Mouse (Mus musculus) B cell, adult 2 months (primary cell): ENCODE measurements around the gene Lgals1.

Experiments
- DNase-seq, 2 experiments: peaks; one replicate each; pipeline ENCODE4 v3.0.0; 2022

Gene Lgals1

DNA sequence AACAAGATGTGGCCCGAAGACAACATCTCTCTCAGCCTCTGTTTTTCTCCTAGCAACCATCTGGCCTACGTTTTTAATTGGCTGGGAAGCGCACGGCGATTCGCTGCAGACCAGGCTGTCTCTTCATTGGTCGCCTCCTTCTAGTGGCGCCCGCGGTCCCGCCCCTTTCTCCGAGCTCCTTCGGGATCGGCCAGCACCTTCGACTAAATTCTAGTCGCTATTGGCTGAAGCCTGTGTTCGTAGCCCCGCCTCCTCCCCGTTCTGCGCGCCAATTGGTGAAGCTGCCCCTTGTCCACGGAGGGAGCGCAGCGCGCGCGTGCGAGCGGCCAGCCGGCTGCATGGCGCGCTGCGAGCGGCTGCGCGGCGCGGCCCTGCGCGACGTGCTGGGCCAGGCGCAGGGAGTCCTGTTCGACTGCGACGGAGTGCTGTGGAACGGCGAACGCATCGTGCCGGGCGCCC lies 12.9 kb upstream of the Lgals1 start, which contains the start of gene Pdxp:
TSS of gene Pdxp (plus strand) at position 288 of the 459 bp plus-strand sequence.
- DNase-seq, result peak; percentile 94 to 96

DNA sequence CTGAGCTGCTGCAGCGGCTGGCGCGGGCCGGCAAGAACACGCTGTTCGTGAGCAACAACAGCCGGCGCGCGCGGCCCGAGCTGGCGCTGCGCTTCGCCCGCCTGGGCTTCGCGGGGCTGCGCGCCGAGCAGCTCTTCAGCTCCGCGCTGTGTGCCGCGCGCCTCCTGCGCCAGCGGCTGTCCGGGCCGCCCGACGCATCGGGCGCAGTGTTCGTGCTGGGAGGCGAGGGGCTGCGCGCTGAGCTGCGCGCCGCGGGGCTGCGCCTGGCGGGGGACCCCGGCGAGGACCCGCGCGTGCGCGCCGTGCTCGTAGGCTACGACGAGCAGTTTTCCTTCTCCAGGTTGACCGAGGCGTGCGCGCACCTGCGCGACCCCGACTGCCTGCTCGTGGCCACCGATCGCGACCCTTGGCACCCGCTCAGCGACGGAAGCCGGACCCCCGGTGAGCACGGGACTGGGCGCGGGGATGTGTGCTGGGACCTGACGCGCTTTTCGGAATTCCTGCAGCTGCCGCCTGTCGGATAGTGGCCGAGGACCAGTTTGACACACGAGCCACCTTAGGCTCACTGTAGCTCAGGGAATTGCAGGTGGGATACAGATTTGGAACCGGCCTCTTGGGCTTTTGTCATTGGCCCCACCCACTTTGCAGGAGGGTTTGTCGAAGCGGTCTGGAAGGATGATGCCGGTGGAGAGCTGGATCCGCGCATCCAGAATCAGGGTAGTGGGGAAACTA lies 12.3 kb upstream of the Lgals1 start:
- DNase-seq, result no peak

DNA sequence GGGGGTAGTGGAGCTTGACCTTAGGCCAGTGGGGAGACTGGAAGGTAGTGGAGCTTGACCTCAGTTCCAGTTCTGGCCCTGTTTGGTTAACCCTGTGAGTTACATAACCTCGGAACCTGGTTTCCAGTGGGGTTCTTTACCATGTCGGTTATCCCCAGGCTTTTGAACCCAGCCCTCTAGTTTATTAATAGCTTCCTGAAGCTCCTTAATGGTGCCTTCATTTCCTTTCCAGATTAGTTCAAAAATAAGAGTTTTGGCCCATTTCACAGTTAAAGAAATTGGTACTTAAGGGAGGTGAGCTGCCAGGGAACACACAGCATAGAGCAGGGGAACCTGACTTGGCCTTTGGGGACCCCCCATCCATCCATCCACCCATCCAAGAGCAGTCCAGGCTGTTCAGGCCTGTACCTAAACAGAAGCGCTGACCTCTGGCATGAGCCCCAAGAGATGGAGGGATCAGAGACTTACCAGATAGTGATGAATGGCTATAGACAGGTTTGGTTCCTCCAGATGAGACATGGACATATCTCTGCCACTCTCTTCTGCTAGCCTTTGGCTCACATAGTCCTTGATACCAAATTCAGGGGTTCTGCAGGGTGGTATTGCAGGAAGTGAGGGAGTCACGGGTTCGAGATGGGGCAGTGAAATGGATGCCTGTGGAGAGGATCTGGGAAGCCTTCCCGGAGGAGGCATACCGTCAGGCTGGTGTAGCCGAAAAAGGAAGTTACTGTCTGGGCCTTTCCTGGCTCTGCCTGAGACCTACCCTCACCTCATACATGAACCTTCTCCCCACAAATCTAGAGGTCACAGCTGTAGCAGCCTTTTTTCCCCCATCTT lies 11.5 kb upstream of the Lgals1 start:
- no peak for DNase-seq

DNA sequence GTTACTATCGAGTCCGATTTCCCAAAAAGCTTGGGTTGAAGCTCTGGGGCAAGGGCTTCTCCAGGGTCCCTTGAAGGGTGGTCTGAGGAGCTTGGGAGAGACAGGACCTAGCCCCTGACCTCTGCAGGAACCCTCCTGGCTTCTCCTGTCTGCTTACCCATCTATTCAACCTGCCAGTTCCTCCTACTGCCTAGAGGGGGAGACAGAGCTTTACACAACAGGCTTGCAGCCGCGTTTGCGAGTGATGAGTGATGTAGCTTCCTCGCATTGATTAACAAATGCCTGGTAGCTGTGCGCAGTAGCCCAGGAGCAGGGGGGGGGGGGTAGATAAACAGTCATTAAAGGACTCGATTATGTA lies 10.9 kb upstream of the Lgals1 start:
- DNase-seq, result peak; percentile 76 to 78

GRCm38 (mm10) chr15:78916052-78916826 lies 10.3 kb upstream of the Lgals1 start:
- DNase-seq, result no peak

GRCm38 (mm10) chr15:78918126-78918525 lies 8.4 kb upstream of the Lgals1 start:
- no peak for DNase-seq

GRCm38 (mm10) chr15:78919914-78920313 lies 6.6 kb upstream of the Lgals1 start:
- no peak for DNase-seq

GRCm38 (mm10) chr15:78922700-78923099 lies 3.8 kb upstream of the Lgals1 start:
- no peak for DNase-seq

GRCm38 (mm10) chr15:78923585-78923984 lies 2.9 kb upstream of the Lgals1 start:
- DNase-seq, result peak in 1 of 2 experiments; percentile 46

GRCm38 (mm10) chr15:78925129-78925528 lies 1.4 kb upstream of the Lgals1 start:
- DNase-seq, result no peak

- DNase-seq, result no peak
Measured at GRCm38 (mm10) chr15:78927021-78927787, 679 bp downstream of the Lgals1 start.

DNA sequence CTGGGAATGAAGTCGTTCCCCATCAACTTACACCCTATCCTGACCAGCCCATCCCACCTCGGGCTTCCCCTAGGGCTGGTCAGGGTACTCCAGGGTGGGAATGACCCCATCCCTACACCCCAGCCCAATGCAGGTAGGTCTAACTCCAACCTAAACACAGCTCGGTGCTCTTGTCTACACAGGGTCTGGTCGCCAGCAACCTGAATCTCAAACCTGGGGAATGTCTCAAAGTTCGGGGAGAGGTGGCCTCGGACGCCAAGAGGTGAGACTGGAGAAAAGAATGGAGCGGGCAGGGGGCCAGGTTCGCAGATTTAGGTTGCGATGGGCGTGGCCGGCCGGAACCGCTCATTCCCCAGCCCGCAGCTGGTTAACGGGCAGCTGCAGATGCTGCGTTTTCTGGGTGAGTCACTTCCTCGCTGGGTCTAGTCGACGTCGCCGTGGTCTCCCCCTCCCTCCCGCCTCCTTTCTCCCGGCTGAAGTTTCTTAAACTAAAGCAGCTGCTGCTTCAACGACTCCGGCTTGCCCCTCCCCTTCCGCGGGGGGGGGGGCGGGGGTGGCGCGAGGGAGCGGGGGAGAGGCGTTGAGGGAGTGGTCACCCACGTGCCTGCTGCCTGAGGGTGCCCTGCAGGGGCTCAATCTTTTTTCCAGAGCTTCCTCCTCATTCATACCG lies 1.4 kb downstream of the Lgals1 start:
- peak; percentile 81 to 86 for DNase-seq

DNA sequence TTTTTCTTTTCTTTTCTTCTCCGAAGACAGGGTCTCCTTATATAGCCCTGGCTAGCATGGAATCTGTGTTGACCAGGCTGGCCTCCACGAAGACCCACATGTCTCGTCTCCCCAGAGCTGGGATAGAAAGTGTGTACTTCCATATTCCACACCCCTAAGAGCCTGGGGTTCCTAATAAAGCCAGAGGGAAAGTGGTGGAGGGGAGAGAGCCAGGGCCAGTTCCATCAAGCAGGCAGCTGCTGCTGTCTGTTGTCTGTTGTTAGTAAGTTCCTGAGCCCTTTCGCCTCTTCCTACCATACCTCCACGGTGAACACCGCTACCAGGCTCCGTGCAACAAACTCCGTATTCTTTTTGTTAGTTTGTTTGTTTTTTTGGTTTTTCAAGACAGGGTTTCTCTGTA lies 2.0 kb downstream of the Lgals1 start:
- DNase-seq, result no peak

GRCm38 (mm10) chr15:78930192-78930706 lies 3.7 kb downstream of the Lgals1 start:
- DNase-seq, result no peak

DNA sequence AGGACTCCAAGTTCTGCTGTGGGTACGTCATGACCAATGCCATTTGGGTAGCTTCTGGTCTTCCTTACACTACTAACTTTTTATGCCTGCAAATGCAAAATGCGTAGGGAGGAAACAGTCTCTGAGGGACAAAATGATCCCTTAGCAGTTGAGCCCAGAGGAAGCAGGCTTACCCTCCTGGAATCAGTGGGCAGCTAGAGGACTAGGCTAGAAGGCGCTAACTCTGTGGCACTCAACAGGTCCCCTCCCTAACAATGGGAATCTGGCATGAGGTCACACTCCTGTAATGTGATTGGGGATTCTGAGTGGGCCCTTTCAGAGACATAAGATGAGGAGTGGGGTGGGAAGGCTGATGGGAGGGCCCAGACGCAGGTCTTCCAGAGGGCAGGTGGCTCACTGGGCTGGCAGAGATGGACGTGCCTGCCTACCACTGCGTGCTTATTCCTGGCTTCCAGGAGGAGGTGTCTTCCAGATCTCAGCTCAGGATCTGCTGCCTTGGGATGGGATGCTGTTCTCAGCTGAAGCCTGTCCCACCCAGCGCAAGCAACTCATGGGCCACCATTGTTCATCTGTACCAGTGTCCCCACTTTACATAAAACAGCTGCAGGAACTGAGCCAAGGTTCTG lies 4.4 kb downstream of the Lgals1 start:
- DNase-seq, result no peak

DNA sequence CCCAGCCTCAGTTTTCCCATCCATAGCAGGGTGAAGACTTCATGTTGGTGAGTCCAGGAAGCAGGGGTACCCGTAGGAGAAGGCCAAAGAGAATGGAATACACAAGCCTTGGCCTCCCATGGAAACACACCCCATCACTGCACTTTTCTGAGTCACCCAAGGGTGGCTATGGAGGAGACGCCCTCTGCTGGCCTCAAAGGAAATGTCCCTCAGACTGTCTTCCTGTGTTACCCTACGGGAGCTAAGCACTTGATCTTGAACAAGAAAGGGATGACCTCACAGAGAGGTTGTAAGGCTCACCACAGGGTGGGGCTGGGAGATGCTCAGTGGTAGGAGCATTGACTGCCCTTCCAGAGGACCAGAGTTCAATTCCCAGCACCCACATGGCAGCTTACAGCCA lies 5.1 kb downstream of the Lgals1 start:
- DNase-seq, result peak; percentile 78 to 81

- peak; percentile 84 to 86 for DNase-seq
Measured at GRCm38 (mm10) chr15:78934784-78935320, 8.3 kb downstream of the Lgals1 start, which contains the start of gene Nol12. Nol12 (plus strand) TSS chr15:78934933.

DNA sequence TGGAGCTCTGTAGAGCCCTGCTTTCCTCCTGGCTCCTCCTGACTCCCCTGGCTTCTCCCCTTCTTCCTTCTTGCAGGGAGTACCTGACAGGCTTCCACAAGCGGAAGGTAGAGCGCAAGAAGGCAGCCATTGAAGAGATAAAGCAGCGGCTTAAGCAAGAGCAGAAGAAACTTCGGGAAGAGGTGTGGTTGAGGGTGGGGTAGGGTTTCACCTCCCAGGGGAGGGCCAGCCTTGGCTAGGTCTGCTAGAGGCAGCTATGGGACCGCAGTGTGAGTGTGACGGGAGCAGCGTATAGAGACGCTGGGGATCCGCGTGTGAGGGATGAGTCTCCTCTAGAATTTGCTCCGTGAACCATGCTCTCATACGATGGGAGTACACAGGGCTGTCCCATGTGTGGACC lies 9.9 kb downstream of the Lgals1 start:
- no peak for DNase-seq

DNA sequence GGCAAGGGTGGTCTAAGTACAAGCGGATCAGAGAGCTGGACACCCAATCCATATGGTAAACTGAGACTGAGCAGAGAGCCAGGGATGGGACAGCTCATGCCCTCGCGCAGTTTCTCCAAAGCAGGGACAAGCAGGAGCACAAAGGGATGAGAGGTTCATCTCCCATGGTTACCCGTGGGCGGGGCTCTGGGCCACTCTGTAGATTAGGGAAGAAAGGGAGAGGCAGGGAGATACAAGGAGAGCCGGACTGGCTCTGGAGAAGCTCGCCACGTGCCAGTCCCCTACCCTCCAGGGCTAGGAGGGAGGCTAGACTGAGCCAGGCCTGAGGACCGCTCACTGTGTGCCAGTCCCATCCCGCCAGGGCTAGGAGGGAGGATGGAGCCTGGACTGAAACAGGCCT lies 10.8 kb downstream of the Lgals1 start:
- DNase-seq, result no peak

DNA sequence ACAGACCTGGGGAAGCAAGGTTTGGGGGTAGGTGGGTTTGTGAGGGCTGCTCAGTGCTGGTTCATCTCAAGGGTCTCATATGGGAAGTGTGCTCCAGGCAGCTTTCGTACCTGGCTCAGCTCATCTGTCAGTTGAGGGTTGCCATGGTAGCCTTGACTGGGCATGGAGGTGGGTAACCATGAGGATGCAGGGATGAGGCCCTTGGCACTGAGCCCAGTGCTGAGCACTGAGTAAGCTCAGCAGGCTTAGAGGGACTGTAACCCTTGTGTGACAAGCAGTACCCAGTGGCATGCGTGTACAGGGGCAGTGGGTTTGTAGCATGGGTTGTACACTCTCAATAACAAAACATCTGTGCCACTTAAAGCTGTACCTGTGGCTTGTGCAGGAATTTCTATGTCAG lies 11.4 kb downstream of the Lgals1 start:
- DNase-seq, result no peak

GRCm38 (mm10) chr15:78940325-78940724 lies 13.8 kb downstream of the Lgals1 start:
- no peak for DNase-seq
